Mouse (Mus musculus) liver, embryonic 14.5 days (tissue): ENCODE measurements around the gene Syne4.

Experiments
- CTCF ChIP-seq: IDR thresholded peaks from 2 replicates; pipeline ENCODE4 v1.5.1; 2016; ENCODE audit warnings: antibody characterized with exemption, low read depth, control low read depth
- EP300 ChIP-seq: IDR thresholded peaks from 2 replicates; pipeline ENCODE4 v1.6.1; 2016; ENCODE audit warnings: antibody characterized with exemption, low read depth

GRCm38 (mm10) chr7:30280670-30281138, 33.9 kb upstream of the Syne4 start:
- no peak for TF ChIP-seq CTCF
- TF ChIP-seq EP300 = no peak
